Mouse (Mus musculus): Measurements from ENCODE around the gene Rnase10.
"Not testable (repeated sequence)": the region's sequence is repeated elsewhere in the genome, so short reads cannot be mapped to it uniquely, and the experiment has no call there.

Rnase10 gene

DNA sequence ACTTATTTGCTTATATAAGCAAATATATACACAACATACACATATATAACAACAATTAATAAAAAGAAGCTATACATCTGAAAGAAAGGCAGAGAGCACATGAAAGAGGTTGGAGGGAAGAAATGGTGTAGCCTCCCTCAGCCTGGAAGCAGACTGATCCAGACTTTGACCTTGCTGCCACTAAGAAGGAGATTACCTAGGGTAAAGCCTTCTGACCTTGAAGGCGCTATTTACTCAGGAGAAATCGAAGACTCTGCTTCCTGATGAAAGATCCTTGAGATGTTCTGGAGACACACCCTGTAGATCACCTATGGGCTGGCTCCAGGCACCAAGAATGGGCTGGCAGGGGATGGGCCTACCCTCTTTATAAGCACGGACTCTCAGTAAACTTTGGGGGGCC is 7.2 kb downstream of the Rnase10 start:
- not testable (repeated sequence) for DNase-seq

DNA sequence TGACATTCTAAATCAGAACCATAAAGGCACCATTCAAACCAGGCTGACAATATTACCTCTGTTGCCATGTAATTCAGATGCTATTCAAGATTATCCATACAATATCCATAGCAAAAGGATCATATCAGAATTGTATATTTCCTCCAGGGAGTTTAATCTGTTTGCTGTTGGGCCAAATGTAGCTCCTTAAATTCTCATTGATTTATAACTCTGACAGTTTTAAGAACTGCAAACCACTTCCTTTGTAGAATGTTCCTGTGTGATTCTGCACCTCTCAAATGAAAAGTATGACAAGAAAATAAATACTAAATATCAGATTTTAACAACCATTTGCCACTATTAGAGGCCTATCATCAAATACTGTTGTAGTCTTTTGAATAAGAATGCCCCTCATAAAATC is 8.2 kb downstream of the Rnase10 start:
- DNase-seq, result no peak

DNA sequence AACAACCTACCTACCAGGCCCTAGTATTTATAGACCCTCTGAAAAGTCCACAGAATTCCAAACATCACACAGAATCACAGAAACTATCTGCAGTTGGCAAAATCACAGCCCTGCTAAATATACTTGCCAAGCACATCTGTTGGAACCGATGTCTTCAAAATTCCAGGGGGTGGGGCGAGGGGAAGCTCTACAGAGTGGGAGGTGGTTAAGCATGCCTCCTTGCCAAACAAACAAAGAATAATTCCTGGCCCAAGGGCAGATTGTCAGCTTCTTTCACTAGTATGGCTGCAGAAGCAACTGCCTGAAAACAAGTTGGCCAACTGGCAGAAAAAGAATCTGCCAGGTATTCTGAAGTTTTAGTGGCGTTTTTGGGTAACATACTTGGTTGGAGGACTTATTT is 9.7 kb downstream of the Rnase10 start:
- DNase-seq, result peak; percentile 38 to 56

DNA sequence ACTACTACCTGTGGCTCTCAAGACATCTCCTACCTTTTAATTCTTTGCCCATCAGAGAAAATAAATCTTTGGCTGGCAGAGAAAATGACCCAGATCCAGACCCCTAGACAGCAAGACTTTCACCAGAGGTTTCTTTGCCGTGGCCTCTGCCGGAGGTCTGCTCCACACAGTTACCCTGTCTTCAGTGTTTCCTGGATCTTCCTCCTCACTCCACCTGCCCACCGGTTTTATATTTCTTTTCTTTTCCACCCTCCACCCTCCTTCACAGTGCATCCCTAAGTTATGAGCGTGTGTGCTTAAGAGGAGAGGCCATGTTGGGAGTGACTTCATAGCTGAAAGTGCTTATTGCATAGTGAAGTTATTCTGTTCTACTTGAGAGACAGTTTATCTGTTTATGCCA is 15.9 kb downstream of the Rnase10 start:
- no peak for DNase-seq

DNA sequence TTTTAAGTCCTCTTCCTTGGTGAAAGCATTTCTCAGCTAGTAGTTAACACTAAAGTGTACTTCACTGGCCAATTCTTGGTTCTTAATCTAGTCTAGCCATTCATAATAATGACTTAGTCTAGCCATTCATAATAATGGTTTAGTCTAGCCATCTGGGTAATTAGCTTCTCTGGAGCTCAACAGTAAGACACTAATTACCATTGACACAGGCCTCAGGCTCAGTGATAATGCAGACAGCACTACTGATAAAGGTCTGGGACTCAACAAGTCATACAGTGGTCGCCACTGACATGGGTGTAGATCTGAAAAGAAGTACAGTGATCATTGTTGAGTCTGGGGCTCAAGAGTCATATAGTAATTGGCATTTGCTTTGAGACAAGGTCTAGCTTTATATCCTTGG is 17.3 kb downstream of the Rnase10 start:
- no peak for DNase-seq

DNA sequence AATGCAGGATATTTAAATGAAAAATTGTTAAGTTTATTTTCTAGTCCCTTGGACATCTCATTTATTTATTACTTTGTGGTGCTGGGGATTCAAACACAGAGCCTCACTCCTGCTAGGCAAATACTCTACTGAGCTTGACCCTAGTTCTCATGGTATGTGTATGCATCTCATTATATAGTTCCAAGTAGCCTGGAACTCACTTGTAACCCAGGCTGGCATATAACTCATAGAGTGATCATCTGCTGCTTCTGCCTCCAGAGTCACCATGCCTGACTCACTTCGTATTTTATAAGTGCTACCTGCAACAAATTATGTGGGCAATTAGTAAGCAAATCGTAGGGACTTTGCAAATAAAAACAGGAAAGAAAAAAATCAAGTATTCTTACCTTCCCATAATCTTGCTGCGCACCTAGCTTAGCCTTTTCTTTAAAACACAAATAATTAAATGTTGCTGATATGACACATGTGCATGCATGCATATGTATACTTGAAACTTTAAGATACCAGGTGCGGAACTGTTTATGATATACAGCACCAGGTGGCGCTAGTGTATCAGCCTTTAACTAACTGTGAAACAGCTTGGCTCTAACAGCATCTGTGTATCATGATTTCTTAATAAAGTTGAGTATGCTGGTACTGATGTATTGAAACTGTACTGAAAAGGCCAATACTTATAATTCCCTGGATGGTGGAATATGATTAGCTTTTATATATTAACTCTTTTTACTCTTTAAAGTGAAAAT is 19.0 kb downstream of the Rnase10 start:
- peak in 1 of 2 experiments; percentile 74 for DNase-seq

DNA sequence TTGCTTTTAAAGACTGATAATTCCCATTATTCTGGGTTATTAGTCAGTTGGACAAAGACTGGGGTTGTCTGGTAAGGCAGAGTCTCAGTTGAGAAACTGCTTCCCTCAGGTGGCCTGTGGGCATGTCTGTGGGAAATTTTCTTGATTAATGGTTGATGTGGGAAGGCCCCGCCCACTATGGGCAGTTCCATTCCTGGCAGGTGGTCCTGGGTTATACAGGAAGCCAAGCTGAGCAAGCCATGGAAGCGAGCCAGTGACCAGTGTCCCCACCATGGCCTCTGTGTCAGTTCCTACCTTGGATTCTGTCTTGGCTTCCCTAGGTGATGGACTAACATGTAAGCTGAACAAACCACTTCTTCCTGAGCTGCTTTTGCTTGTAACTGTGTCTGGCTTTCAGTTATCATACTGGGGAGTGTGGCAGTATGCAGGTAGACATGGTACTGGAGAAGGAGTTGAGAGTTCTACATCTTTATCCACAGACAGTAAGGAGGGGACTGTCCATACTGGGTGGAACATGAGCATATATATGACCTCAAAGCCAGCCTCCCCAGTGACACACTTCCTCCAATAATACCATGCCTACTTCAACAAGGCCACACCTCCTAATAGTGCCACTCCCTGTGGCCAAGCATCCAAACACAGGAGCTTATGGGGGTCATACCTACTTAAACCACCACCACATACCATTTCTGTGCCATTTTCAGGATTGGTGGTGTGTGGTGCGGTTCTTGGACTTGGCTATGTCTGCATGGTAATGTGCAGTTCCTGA is 20.0 kb downstream of the Rnase10 start:
- DNase-seq, result no peak

DNA sequence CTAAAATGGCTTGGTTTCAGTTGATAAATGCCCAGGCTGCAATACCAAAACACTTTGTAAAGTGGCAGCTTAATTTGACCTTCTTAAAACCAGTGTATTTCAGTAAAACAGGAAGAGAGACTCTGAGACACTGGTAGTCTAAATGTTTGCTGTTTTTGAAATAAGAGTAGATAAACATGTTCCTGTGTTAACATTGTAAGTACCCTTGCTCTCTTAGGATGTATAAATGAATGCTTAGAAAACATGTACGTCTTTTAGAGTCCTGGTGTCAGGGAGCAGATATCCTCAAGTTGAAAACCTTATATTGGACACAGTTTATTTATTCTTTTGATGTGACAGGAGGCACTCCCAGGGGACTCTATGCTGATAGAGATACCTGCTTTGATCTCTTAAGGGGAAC is 27.7 kb downstream of the Rnase10 start:
- DNase-seq, result no peak

DNA sequence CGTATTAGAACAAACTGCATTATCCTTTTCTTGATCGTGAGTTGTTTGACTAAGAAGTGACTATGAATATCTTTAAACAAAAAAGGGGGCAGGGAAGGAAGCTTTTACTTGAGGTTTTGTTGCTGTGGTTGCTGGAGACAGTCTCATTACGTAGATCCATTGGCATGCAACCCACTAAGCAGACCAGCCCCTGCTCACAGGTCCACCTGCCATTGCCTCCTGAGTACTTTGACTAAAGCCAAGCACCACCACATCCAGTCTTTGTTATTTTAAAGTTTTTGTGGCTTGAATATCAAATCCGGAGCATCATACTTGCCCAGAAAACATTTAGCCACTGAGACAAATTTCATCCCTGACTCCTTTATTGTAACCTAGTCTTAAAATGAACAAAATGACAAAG is 28.7 kb downstream of the Rnase10 start:
- DNase-seq, result no peak

DNA sequence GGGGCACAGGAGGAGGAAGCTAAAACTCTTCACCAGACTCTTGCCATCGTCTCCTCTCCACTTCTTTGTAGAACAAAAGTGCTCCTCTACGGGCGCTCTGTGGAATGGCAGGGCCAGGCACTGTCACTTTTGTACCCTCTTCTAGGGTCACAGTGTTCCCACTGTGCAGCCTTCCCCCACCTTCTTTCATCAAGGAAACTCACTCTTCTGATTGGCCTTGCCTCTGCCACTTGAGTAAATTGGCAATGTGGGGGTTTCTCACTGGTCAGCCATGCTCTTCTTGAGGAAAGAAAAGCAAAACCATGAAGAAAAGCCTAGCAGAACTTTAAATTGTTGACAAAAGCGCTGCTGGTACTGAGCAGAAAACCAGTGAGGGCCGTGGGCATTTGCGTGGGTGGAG is 34.2 kb downstream of the Rnase10 start, which contains the start of gene Rnase9:
Rnase9 (minus strand) TSS at position 101 of the 400 bp plus-strand sequence.
- no peak for DNase-seq

DNA sequence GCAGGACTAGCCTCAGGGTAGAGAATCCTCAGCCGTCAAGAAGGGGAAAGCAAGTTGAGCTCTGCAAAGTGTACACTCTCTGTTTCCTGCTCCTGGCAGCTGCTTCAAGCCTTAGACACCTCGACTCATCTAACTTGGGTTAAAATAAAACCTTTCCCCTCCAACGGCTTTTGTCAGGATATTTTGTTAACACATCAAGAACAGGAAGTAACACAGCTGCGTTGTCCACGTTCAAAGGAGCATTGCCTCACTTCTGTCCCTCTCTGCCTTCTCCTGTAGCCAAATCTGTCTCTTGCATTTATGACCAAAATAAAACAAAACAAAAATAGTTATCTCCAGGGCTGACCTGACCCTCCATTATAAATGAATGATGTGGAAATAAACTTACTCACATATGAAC is 40.3 kb downstream of the Rnase10 start:
- DNase-seq, result peak in 1 of 2 experiments; percentile 34

DNA sequence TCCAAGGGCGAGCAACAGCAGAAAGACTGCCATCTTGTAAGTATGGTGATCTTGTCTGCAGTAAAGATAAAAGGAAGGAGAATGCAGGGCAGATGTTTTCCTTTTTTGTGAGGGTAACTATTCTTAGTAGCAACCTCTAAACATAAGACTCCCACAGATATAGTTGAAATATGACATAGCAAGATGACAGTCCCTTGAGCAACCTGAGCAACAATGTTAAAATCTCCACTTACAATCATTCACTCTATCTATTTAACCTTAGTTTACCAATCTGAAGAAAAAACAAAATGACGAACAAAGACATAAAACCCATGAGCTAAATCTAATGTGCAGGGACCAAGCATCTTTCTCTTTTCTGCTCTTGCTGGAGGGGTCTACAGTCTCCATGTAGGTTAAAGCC is 42.5 kb downstream of the Rnase10 start, which contains the start of gene Rnase11:
Rnase11 (minus strand) TSS at position 101 of the 400 bp plus-strand sequence.
- no peak for DNase-seq

DNA sequence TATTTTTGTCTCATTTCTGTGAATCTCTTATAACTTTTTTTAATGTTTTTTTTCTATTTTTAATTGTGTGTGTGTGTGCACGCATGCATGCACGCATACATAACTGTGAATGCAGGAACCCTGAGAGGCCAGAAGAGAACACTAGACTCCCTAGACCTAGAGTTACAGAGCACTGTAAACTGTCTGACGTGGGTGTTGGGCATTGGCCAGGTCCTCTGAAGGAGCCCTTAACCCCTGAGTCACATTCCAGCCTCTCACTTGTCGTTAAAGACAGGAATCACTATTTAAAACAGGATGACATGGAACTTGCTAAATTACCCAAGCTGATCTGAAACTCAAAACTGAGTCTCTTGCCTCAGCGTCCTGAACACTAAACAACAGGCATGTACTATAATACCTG is 44.4 kb downstream of the Rnase10 start:
- DNase-seq, result no peak

DNA sequence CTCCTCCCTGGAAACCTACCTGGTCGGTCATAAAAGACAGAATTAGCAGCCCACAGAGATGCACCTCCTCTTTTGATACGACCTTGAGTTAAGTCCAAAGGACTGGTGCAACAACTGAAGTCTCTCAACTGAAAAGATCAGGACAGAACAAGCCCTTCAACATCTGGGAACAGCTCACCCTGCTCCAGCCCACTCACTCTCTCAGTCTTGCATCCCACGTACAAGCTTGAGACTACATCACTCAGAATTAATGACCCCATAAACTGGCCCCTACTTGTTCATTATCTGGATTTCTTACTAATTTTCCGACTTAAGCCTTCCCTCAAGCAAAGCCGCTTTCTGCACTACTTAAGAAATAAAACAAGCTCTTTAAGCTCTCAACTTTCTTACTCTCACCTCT is 45.6 kb downstream of the Rnase10 start:
- no peak for DNase-seq

DNA sequence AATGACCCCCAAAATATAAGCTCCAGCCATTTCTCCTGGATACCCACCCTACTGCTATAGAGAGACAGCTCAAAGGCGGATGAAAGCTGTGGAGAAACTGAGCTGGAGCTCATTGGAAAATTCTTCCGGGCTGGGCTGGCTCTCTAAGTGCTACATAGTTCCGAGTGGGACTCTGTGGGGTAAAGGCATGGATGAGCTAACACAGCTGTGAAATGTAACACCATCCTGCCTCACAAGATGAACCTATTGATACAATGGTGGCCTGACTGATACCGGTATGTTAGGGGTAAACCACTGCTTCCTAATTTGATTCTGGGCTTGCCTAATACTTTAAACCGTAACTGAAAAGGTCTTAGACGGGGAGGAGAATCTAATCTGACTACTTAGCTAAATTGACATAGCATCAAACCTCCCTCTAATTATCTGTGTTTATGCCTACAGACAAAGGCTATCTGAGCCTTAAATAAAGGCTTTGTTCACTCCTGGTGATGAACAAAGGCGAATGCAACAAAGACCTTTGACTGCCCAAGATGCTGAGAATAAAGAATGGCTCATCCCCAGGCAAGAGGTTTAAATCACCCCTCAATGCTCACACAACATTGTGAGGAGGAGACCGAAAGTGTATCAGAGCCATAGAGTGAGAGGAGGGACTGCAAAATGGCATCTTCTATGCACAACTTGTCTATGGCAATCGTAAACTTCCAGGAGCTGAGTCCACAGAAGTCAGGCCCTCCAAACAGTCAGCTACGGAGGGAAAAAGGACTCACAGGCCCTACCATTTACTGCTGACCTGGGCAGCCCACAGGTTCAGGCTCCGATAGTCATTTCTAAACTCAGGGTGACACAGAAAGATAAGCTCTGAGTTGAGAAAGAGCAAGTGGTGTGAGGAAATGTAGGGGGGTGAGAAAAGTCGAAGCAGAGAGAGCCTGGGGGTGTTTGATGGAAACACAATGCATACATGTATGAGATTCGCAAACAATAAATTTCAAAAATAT is 47.0 kb downstream of the Rnase10 start:
- DNase-seq, result no peak

DNA sequence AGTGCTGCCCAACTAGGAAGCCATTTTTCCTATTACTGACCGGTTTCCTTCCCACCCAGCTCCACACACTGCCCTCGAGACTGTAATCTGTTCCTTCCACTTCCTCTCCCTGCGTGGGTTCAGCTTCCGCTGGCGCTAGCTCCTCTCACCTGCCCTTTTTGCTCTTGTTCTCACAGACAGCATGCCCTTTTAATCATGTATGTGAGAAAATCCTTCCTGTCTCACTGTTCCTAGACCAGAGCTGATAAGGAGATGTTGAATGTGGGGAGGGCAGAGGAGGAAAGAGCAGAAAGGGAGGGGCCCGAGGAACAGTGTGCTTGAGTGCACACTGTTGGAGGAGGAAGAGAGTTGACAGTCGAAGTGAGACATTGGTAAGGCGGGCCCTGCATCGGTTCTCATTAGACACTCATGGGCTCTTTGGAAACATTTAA is 49.9 kb downstream of the Rnase10 start, which contains the start of gene Rnase12:
Rnase12 (minus strand) TSS at position 261 of the 431 bp plus-strand sequence.
- no peak for DNase-seq

All from lung, postnatal 4 days (tissue).